Mouse (Mus musculus): ENCODE results near the gene Grap.
"Not testable (repeated sequence)": the region's sequence is repeated elsewhere in the genome, so short reads cannot be mapped to it uniquely, and the experiment has no call there.

Gene Grap

GRCm38 (mm10) chr11:61639601-61640177 lies 13.4 kb upstream of the Grap start:
- no peak for DNase-seq

GRCm38 (mm10) chr11:61640585-61640984 lies 12.5 kb upstream of the Grap start:
- not testable (repeated sequence) for DNase-seq

GRCm38 (mm10) chr11:61642106-61642505 lies 11.0 kb upstream of the Grap start:
- no peak for DNase-seq

GRCm38 (mm10) chr11:61643184-61643961 lies 9.7 kb upstream of the Grap start:
- no peak for DNase-seq

- no peak for DNase-seq
These were observed 8.3 kb upstream of the Grap start for GRCm38 (mm10) chr11:61644576-61645326.

- DNase-seq, result no peak
These were observed 7.7 kb upstream of the Grap start for GRCm38 (mm10) chr11:61645357-61645857.

GRCm38 (mm10) chr11:61646499-61647039 lies 6.5 kb upstream of the Grap start:
- no peak for DNase-seq

- DNase-seq, result no peak
These were observed 5.8 kb upstream of the Grap start for GRCm38 (mm10) chr11:61647110-61647910.

- DNase-seq, result no peak
These were observed 4.9 kb upstream of the Grap start for GRCm38 (mm10) chr11:61647956-61648748.

- no peak for DNase-seq
These were observed 4.3 kb upstream of the Grap start for GRCm38 (mm10) chr11:61648749-61649115.

GRCm38 (mm10) chr11:61649163-61649580 lies 3.9 kb upstream of the Grap start:
- DNase-seq, result no peak

- DNase-seq, result no peak
These were observed 3.4 kb upstream of the Grap start for GRCm38 (mm10) chr11:61649626-61650025.

- no peak for DNase-seq
These were observed 2.4 kb upstream of the Grap start for GRCm38 (mm10) chr11:61650470-61651265.

GRCm38 (mm10) chr11:61652216-61652615 lies 849 bp upstream of the Grap start:
- DNase-seq, result no peak

- DNase-seq, result no peak
These were observed 503 bp downstream of the Grap start for GRCm38 (mm10) chr11:61653568-61653967.

GRCm38 (mm10) chr11:61654786-61655311 lies 1.8 kb downstream of the Grap start:
- no peak for DNase-seq

- no peak for DNase-seq
These were observed 2.6 kb downstream of the Grap start for GRCm38 (mm10) chr11:61655649-61656048.

GRCm38 (mm10) chr11:61656148-61656850 lies 3.2 kb downstream of the Grap start:
- no peak for DNase-seq

- DNase-seq, result no peak
These were observed 4.4 kb downstream of the Grap start for GRCm38 (mm10) chr11:61657432-61657831.
